Mouse (Mus musculus): ENCODE data around the gene Ptprb.

Ptprb gene

DNA sequence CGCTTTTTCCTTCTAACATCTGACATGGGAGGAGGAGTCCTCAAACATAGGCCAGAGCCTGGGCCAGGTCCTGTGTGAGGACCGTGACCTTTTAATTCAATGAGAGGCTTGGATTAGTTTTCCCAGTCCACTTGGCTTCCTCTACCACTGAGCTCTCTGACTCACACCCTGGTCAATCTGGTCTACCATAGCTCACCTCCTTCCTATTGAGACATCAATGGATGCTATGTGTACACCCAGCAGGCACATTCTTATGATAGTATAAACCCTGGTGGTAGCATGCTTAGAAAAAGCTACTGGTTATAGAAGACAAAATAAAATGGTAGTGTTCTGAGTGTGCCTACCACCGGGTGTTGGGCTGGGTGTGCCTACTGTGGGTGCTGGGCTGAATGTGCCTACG is 21.1 kb downstream of the Ptprb start:
- DNase-seq (ENCODE audit: low spot score) = no peak

DNA sequence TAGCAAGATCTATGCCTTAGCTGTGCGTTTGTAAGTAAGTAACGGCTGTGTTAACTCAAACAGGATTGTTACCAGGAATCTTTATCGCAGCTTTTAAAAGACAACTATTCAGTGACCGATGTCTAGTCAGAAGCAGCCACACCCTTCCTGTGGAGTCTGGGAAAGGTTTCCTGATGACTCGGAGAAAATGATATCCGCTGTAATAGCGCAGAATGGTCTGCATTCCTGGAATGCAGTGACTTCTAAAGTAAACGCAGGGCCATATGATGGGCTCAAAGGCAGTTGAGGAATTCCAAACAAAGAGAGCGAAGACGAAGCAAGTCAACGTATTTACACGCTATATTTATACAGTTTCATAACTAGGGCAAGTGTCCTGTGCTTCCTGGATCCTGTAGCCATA is 22.5 kb downstream of the Ptprb start:
- no peak for DNase-seq (ENCODE audit: low spot score)

DNA sequence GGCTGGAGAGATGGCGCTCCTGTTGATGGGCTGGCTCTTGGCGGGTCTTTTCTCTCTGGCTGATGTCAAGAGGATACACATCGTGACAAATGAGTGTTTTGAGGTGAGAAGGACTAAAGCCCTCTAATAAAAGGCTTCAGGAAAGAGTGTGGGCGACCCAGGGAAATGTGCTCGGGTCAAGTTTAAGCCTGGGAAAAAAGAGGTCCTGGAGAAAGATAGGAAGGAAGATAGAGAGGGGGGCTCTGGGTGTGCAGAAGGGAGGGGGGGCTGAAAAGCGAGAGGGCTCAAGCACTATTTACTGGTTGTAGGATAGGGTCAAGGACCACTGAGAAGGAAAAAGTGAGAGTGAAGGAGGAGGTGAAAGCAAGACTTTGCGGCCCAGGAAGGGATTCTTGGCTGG is 25.5 kb downstream of the Ptprb start:
- no peak for DNase-seq (ENCODE audit: low spot score)

DNA sequence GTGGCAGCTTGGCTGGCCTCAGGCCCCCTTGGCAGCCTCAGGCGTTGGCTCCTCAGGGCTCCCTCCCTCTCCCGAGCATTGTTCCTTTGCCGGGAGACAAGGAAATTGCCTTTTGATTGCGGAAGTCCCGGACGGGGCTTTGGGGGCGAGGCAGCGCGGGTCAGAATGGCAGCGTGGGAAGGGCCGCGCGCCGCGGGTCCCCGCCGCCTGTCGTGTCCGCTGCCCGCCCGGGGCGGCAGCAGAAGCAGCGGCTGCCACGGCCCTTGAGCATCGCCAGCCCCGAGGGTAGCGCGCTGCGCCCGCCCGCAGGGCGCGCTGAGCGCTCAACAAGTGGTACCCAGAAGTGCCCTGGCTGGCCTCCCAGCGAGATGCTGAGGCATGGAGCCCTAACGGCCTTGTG is 25.9 kb downstream of the Ptprb start:
- DNase-seq (ENCODE audit: low spot score) = peak; percentile 16

DNA sequence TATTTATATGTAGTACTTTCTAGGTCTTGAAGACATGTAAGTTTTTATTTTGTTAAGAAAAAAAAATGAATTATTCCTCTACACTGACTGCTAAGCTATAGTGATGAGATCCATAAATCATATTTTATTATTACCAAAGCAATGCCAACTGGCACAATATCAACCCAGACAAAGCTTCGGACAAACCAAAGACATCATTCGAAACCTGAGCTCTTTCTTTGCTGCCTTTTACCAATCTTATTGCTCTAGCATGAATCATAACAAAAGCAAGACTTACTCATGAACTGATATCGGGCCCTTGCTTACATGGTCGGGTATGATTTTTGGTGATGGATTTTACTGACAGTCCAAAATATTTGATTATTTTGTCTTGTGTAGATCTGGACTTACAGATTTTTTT is 29.0 kb downstream of the Ptprb start:
- DNase-seq (ENCODE audit: low spot score) = no peak

DNA sequence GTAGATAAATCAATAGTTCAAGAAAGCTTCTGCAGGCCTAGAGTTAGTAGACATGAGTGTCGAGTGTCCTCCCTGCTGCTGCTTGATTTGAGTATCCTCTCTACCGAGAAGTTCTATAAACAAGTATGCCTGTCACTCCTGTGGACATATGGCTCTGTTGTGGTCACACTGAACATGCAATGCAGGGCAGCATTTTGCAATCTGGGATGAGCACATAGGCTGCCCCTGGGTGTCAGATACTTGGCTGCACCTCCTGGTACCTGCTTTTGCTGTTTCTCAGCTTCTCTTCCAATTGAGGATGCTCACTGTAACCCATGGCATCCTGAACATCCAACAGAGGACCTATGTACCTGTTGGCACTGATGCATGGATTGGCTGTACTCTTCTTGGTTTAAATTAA is 34.1 kb downstream of the Ptprb start:
- DNase-seq (ENCODE audit: low spot score) = no peak

DNA sequence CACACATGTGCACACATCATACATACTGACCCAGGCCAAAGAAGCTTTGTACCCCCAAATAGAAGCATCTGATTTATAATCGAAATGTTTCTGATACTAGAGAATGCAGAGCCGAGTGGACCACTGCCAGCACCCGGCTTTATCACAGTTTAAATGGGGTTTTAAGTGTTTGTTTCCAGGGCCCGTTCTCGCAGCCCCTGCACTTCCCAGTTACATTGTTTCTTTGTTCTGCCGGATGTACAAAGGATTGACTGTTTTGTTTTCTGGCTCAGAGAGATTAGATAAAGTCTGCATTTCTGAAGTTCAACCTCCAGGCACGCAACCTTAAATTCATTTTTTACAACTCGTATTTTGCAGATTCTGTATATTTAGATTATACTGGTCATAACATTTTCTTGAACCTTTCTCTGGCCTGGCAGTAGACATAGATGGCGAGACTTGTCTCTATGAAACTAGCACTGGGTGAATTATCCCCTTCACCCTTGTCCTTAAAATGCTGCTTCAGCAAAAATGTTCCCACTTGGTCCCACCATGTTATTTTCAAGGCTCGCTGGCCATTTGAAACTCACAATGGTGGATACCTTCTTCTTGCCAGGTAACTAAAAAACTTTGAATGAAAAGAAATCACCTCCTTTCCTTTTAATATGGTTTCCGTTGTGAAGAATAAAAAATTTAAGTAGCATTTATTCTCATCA is 35.3 kb downstream of the Ptprb start:
- no peak for DNase-seq (ENCODE audit: low spot score)

DNA sequence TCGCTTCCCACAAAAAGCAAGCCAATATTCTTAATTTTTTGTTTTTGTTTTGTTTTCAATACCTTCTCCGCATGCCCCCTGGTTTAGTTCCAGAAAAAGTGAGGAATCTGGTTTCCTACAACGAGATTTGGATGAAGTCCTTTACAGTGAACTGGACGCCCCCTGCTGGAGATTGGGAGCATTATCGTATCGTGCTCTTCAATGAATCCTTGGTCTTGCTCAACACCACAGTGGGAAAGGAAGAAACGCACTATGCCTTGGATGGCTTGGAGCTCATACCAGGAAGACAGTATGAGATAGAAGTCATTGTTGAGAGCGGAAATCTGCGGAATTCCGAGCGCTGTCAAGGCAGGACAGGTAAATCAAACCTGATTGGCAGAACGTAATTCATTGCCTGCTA is 43.9 kb downstream of the Ptprb start:
- DNase-seq (ENCODE audit: low spot score) = peak; percentile 71

DNA sequence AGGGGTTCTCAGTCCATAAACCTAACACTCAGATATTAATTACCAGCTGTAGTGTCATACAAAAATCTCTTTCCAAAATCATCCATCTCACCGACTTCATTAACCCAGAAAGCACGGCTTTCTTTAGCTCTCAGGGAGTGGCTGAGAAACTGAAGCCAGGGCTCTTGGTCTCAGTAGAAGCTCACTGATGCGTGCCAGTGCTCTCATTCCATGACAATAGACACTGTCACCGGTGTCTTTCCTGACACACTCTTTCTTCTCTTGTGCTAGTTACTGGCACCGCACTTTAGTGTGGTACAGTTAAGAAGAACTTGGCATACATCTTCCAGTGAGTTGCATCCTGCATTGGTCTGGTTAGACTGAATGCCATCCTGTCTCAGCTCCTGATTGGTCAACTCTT is 53.8 kb downstream of the Ptprb start:
- no peak for DNase-seq (ENCODE audit: low spot score)

DNA sequence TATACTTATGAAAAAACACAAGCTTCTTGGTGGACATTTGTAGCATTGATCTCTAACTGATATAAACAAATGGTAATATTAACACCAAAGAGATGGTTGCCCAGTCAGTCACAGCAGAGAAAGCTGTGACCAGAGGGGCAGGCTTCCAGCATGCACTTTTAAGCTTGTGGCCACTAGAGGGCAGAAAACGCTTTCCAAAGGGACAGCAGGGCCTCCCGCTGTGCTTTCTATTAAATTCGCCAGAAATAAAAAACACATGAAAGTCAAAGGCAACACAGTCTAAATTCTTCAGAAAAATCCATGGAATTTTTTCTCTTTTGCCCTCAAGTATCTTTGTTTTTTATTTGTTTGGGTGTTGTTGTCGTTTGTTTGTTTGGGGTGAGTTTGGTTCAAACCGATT is 55.1 kb downstream of the Ptprb start:
- peak; percentile 78 for DNase-seq (ENCODE audit: low spot score)

DNA sequence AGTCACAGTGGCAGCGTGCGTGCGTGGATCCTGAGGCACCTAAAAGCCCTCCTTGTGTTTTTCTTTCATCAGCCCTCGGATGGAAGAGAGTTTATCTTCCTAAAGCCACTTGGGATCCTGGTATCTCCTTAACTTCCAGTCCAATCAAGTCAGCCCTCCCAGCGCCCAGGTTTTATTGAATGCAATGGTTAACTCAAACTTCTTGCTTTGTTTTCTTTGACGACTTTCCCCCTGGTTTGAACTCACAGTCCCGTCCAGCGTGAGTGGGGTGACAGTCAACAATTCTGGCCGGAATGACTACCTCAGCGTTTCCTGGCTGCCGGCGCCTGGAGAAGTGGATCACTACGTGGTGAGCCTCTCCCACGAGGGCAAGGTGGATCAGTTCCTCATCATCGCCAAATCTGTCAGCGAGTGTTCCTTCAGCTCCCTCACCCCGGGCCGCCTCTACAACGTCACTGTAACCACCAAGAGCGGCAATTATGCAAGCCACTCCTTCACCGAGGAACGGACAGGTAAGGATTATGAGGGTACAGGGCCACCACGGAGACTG is 55.7 kb downstream of the Ptprb start:
- DNase-seq (ENCODE audit: low spot score) = no peak

DNA sequence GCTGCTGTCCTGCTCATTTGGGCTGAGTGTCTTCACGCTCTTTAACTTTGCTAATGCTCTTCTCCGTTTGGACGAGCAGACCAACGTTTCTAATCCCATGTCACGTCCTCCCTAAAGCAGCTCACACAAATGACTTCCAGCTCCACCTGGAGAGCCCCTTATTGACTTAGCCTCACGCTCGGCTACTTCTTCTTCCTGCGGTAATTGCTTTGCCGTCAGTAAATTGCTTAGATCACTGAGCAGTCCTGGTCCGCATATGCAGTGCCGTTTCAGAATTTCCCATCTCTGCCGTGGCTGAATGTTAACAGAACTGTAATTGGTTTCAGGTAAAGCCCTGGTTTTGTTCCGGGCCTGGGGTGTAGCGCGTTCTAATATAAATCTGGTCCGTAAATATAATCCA is 58.3 kb downstream of the Ptprb start:
- no peak for DNase-seq (ENCODE audit: low spot score)

DNA sequence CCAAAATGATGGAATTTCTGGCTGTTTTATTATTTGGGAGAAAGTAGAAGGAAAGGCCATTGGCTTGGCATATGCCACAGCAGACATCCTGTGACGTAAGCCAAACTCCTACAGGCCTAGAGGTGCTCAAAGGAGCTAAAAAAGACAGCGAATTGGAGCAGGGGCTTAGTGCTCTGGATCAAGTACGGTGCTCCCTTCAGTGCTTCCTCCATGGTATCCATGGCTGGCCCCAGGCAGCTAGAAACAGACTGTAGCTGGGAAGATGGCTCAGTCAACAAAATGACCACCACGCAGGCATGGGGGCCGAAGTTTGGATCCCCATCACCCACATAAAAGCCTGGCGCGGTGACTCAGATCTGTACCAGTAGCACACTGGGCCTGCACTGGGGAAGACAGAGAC is 58.8 kb downstream of the Ptprb start:
- no peak for DNase-seq (ENCODE audit: low spot score)

DNA sequence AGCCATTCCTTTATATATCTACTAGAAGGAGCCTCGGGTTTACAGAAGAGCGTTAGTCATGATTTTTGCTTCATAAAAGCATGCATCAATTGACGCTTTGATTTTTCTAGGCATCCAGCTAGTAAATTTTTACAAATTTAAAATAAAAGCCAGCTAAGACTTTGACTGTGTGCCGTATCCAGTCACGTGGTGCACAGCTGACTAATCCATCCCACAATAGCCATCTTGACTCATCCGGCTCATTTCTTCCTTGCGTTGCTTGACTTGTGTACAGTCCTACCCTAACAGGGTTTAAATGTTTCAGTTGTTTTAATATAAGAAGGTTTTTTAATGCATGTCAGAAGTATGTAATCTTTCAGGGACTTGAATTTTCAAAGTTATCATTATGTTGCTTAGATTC is 60.0 kb downstream of the Ptprb start:
- no peak for DNase-seq (ENCODE audit: low spot score)

DNA sequence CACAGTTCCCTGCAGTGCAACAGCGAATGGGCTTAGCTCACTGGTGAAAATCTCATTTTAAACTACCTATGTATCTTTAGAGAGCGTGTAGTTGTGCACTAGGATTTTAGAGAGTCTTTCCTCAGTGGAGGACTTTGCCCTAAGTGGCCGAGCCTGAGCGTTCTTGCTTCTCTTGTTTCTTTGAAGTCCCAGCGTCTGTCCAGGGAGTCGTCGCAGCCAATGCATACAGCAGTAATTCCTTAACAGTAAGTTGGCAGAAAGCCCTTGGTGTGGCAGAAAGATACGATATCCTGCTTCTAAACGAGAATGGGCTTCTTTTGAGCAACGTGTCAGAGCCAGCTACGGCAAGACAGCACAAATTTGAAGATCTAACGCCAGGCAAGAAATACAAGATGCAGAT is 65.9 kb downstream of the Ptprb start:
- no peak for DNase-seq (ENCODE audit: low spot score)

DNA sequence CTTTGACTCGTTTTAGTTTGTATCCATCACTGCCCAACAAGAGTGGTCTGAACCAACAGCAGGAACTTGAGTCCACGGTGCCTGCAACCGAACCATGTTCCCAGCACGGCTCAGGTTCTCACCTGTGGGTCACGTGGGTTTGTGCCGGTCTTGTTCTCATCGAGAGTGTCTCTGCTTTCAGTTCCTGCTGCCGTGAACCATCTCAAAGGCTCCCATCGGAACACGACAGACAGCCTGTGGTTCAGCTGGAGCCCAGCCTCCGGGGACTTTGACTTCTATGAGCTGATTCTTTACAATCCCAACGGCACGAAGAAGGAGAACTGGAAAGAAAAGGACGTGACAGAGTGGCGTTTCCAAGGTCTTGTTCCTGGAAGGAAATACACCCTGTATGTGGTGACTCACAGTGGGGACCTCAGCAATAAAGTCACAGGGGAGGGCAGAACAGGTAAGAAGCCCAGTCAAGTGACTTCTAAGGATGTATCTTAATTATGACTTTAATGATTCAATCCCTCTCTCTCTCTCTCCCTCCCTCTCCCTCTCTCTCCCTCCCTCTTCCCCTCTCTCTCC is 71.4 kb downstream of the Ptprb start:
- DNase-seq (ENCODE audit: low spot score) = no peak

DNA sequence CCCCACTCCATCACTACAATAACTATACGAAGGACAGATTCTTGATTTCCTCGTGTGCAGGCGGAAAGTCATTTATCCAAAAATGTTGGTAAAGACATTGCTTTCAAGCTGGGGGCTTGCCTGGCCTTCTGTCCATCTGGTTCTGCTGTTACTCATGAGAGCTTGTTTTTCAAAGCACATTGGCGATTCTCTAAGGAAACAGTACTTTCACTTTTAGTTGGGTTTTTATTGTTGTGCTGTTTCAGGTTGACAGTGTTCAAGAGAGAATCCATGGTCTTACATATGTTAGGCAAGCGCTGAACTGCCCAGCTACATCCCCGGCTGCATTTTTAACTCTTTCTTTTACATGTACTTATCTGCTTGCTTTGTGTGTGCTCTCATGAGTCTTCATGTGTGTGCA is 73.7 kb downstream of the Ptprb start:
- no peak for DNase-seq (ENCODE audit: low spot score)

DNA sequence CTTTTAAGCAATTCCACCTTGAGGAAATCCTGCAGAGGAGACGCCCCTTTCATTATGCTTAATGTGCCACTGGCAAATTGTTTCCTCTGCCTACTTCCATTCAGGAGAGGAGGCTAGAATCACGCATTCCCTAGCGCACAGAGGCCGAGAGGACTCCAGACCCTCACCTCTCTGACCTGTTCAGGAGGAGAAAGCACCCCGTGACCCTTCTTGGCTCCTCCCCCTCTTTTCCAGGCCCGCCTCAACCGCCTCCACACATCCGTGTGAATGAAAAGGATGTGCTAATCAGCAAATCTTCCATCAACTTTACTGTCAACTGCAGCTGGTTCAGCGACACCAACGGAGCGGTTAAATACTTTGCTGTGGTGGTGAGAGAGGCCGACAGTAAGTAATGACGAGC is 75.2 kb downstream of the Ptprb start:
- no peak for DNase-seq (ENCODE audit: low spot score)

DNA sequence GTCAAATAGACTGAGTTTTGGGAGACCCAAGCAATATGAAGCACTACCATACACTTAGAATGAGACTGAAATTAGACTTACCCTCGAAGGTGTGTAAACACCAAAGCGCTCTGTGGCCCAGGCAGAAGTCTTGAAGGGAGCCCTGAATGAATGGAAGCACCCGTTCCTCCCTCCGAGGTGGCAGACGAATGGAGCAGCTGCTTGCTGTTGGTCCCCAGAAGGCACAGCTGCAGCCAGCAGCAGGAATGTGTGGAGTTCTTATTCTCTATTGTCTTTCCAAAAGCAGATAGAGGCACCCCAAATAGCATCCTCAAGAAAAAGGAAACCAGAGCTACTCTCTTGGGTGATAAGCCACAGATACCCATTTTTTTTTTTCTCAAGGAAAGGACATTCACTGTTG is 79.0 kb downstream of the Ptprb start:
- DNase-seq (ENCODE audit: low spot score) = no peak

DNA sequence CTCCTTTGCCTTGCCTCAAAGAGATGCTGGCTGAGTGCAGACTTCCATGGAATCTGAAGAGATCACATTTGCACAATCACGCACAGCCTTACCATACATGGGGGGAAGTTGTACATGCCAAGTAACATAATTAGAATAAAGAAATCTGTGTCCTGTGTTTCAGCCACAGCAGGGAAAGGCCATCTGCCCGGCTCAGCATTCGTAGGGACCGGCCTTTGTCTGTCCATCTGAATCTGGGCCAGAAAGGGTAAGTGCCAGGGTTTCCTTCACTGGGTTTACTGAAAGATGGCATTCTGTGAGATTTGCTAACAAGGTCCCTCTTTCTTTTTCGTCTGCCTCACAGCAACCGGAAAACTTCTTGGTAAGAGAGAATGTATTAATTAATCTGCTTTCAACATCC is 86.9 kb downstream of the Ptprb start:
- DNase-seq (ENCODE audit: low spot score) = no peak

DNA sequence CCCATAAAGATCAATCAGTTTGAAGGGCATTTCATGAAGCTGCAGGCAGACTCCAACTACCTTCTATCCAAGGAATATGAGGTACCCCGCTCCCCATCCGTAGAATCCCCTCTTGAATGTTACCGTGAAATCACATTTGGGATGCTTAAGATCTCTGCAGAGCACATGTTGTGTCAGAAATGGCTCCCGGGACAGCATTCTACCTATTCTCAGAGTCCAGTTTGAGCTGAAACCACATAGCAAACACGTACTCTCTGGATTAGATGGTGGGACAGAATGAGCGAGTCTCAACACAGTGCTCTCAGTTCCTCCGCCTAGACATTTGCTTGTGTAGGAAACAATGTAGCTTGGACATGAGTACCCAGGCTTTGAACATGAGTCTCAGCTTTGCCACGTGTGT is 87.3 kb downstream of the Ptprb start:
- DNase-seq (ENCODE audit: low spot score) = no peak

DNA sequence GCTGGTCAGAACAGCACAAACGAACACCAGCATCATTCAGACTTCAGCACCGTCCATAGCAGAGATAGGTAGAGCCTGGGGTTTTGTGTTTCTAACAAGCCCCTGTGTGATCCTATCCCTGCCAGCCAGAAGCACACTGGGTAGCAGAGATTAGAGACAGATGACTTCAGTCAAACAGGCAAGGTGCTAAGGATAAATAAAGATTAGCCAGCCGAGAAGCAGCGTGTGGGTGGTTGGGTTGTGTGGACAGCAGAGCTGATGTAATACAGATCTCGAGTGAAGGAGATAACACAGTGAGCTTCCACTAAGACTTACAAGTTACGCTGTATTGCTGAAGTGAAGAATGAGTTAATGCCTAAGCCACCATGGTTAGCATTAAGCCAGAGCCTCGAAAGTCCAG is 89.4 kb downstream of the Ptprb start:
- no peak for DNase-seq (ENCODE audit: low spot score)

DNA sequence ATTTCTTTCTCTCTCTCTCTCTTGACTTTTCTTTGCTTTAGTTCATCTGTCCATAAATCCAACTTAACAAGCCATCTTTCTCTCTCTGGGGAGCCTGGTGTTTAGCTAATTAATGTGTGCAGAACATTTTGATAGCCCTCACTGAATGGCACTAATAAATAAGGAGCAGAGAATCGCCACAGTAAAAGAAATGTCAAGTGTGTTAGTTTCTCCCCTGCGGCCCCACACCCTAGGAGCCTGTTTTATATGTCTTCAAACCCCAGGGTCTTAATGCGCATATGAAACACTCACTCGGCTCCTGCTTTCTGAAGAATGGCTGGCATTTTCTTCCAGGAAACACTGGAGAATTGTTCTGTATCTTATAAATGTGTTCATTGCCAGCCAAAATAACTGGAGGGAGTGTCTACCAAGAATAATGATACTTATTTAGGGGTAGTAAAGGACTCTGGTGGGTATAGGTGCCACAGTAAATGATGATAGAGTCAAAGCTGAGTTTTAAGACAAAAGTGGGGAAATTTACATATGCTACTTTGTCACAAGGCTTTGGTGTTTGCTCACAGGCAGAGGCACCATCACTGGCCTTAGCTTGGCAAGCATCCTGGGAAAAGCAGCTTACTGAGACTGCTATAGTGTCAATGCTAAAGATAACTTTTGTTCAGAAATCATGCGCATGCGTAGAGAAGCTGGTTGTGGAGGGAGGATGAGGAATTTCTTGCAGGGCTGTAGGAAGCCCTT is 95.8 kb downstream of the Ptprb start:
- DNase-seq (ENCODE audit: low spot score) = no peak
